Mouse (Mus musculus) cerebellum, adult 2 months (tissue): ENCODE measurements around the gene Utp4. TPM values are rescaled to one million over a fixed set of nuclear protein-coding genes. Genes with fewer than 3 reads are reported as not detected.
A peak's percentile ranks its signal among the peaks of the same experiment; 100 is the strongest.
"Not testable (repeated sequence)": the region's sequence is repeated elsewhere in the genome, so short reads cannot be mapped to it uniquely, and the experiment has no call there.

Experiments used
- DNase-seq, 2 experiments: peaks; one replicate each; pipeline ENCODE4 v3.0.0; 2021
- H3K27ac ChIP-seq: fragments of 200-500 bp; 2 replicates; pipeline ENCODE4 v1.5.1; 2012; ENCODE audit warnings: low read length, control low read depth, inconsistent platforms; ENCODE audit not compliant: insufficient read depth
- H3K27me3 ChIP-seq: fragments of 200-500 bp; 2 replicates; pipeline ENCODE4 v1.6.1; 2012; ENCODE audit warnings: inconsistent platforms, mild to moderate bottlenecking, low read length, moderate library complexity; ENCODE audit not compliant: control insufficient read depth, insufficient read depth
- H3K4me1 ChIP-seq: fragments of 200-500 bp; 2 replicates; pipeline ENCODE4 v1.6.1; 2011; ENCODE audit warnings: low read length; ENCODE audit not compliant: control insufficient read depth, insufficient read depth
- H3K4me3 ChIP-seq: fragments of 200-500 bp; replicated peaks from 2 replicates; pipeline ENCODE3; 2011; ENCODE audit warnings: mild to moderate bottlenecking, low read depth, low read length, control low read depth; ENCODE audit not compliant: insufficient read depth
- CTCF ChIP-seq: fragments of 200-500 bp; IDR thresholded peaks from 2 replicates; pipeline ENCODE4 v1.5.1; 2011; ENCODE audit warnings: low read depth, mild to moderate bottlenecking, control low read depth, low read length, moderate library complexity, borderline replicate concordance; ENCODE audit not compliant: insufficient read depth
- POLR2A ChIP-seq: fragments of 200-500 bp; IDR thresholded peaks from 2 replicates; pipeline ENCODE4 v1.6.1; 2011; ENCODE audit warnings: low read length, control low read depth, borderline replicate concordance; ENCODE audit not compliant: insufficient read depth
- WGBS: fragments of 180-500 bp; shearing (Covaris S2); methylation state at CpG from one replicate; pipeline ENCODE4 v1.1.7; 2018; 5-methylcytosine and 5-hydroxymethylcytosine counted together
- polyA plus RNA-seq: library from polyadenylated mRNA; depleted of rRNA; stranded (reverse); fragments of >200 nt; gene quantifications from 2 replicates; pipeline ENCODE4 v1.2.3, GENCODE M21; 2012

The Utp4 gene
- polyA plus RNA-seq, 1 experiment: 24.7 TPM

DNA sequence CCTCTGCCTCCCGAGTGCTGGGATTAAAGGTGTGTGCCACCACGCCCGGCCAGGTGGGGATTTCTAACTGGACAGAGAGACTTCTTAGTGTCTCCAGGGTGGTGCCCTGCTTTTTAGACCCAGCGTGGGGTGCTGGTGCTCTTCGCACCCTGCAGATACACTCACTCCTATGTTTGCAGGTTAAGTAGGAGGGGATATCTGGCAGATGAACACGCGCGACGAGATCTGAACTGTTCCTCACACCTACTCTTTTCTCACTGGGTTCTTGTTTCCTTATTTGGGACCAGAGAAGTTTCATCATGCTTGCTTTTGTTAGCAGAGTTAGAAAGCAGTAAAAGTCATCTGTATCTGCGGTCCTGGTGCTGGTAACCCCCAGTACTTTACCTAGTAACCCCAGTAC, 20.2 kb downstream of the Utp4 start:
- no peaks in the 10 kb centered on the region for H3K27me3 ChIP-seq
- WGBS: 95% methylated on average over 10 of the region's 10 CpGs
- DNase-seq: no peak
- H3K4me3 ChIP-seq: no peak overlapping the region
- H3K4me1 ChIP-seq: no peaks in the 10 kb centered on the region
- TF ChIP-seq CTCF (no peak), POLR2A (no peak)
- no peak overlapping the region for H3K27ac ChIP-seq

GRCm38 (mm10) chr8:106919721-106920394, 26.4 kb downstream of the Utp4 start:
- Histone ChIP-seq H3K27me3 (no peaks in the 10 kb centered on the region), H3K4me3 (no peak overlapping the region), H3K4me1 (no peaks in the 10 kb centered on the region), H3K27ac (no peak overlapping the region)
- WGBS: 73% methylated on average over 8 of the region's 8 CpGs
- no peak for DNase-seq
- TF ChIP-seq CTCF: no peak
- no peak for TF ChIP-seq POLR2A

- Histone ChIP-seq H3K4me1 (no peaks in the 10 kb centered on the region), H3K27ac (no peak overlapping the region), H3K4me3 (no peak overlapping the region), H3K27me3 (no peaks in the 10 kb centered on the region)
- WGBS: 97% methylated on average over 5 of the region's 5 CpGs
- no peak for DNase-seq
- no peak for TF ChIP-seq POLR2A
- TF ChIP-seq CTCF: no peak
These were observed 26.9 kb downstream of the Utp4 start for GRCm38 (mm10) chr8:106920395-106920741.

- no peak for DNase-seq
- no peak for TF ChIP-seq CTCF
- Histone ChIP-seq H3K4me1 (no peaks in the 10 kb centered on the region), H3K27ac (no peak overlapping the region), H3K27me3 (no peaks in the 10 kb centered on the region), H3K4me3 (no peak overlapping the region)
- WGBS: 88% methylated on average over 4 of the region's 4 CpGs
These were observed 30.6 kb downstream of the Utp4 start for GRCm38 (mm10) chr8:106924057-106924456.

DNA sequence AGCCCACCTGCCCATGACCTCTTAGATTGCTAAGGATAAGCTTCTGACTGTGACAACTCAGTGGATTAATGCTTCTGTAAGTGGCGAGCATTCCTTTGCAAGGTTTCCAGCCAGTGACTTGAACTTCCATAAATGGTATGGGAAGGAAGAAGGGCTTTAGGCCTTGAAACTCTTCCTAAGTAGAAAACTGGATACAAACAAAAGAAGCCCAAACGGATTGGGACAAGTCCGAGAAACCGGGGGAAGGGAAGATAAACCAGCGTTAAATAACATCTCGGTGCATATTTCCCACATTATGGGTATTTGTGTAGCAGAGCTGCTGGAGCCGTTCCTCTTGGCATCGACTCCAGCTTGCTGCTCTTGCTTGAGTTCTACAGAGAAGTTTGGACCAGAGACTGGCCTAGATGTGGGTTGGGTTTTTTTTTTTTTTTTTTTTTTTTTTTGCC, 31.5 kb downstream of the Utp4 start:
- Histone ChIP-seq H3K27ac (no peak overlapping the region), H3K27me3 (no peaks in the 10 kb centered on the region), H3K4me1 (no peaks in the 10 kb centered on the region), H3K4me3 (no peak overlapping the region)
- no peak for DNase-seq
- whole genome bisulfite sequencing: 85% methylated on average over 8 of the region's 8 CpGs
- TF ChIP-seq POLR2A (no peak), CTCF (no peak)

- no peak overlapping the region for H3K27ac ChIP-seq
- H3K27me3 ChIP-seq: no peaks in the 10 kb centered on the region
- WGBS: 89% methylated on average over 4 of the region's 4 CpGs
- TF ChIP-seq CTCF: no peak
- no peak for TF ChIP-seq POLR2A
- DNase-seq: no peak
- H3K4me1 ChIP-seq: no peaks in the 10 kb centered on the region
- H3K4me3 ChIP-seq: no peak overlapping the region
These were observed 32.0 kb downstream of the Utp4 start for GRCm38 (mm10) chr8:106925446-106925845.

- peak in 1 of 2 experiments; percentile 26 for DNase-seq
- H3K27ac ChIP-seq: no peak overlapping the region
- WGBS: 60% methylated on average over 4 of the region's 4 CpGs
- H3K4me1 ChIP-seq: no peaks in the 10 kb centered on the region
- TF ChIP-seq CTCF: peak; percentile 54; the same call in 1 of the 2 replicates
- TF ChIP-seq POLR2A: no peak
- H3K27me3 ChIP-seq: no peaks in the 10 kb centered on the region
- H3K4me3 ChIP-seq: no peak overlapping the region
These were observed 33.8 kb downstream of the Utp4 start for GRCm38 (mm10) chr8:106927247-106927646.

DNA sequence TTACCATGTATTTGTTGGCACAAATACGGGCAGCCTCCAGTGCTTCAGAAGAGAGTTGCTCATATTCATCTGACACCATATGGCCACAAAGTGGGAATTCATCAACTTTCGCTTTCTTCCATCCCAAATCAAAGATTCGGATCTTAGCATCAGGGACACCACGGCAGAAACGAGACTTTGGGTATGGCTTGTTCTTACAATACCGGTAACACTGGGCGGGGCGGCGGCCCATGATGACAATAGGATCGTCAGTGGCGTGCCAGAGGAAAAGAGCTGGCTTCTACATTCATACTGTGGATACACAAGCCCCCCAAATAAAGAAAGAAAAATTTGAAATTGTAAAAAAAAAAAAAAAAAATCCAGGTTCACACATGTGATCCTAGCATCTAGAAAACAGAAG, 34.7 kb downstream of the Utp4 start:
- H3K4me3 ChIP-seq, H3K27me3 ChIP-seq, H3K4me1 ChIP-seq, H3K27ac ChIP-seq, DNase-seq: not testable (repeated sequence)
- WGBS: 89% methylated on average over 11 of the region's 11 CpGs
